Mouse (Mus musculus): Measurements from ENCODE around the gene Parp3. TPM values are rescaled to one million over a fixed set of nuclear protein-coding genes. Genes with fewer than 3 reads are reported as not detected.

Gene Parp3
- polyA plus RNA-seq, 1 experiment from 2014 or later, result 58.0 TPM

GRCm38 (mm10) chr9:106475663-106476001, 1.1 kb downstream of the Parp3 start, which contains the start of gene Rrp9:
TSS of gene Rrp9 (plus strand) at chr9:106475963.
- no peaks in the 10 kb centered on the region for H3K27me3 ChIP-seq
- DNase-seq (ENCODE audit: low read depth, low spot score), result no peak
- ChIA-PET POLR2A (interaction anchor here (1.1 to 2.0 kb wide), 4 partner anchors 22 to 314 kb away, joined by 3 to 12 read pairs (median 5); partner anchors contain the start of genes Pcbp4 and Rad54l2), CTCF (interaction anchor here (0.9 to 3.7 kb wide), 10 partner anchors 18 to 270 kb away, joined by 3 to 33 read pairs (median 5); partner anchors contain the start of genes Abhd14a and Rpl29)
- no peak for TF ChIP-seq CTCF (IDR thresholded peaks at IDR 0.05)
- ATAC-seq, result no peak
- in situ Hi-C loops (cut with MboI; ENCODE audit: low pct_unique_long_range_greater_than_20kb), result loop anchor here (5.0 kb wide), 2 partner anchors 38 to 103 kb away; partner anchors contain the start of gene Acy1

GRCm38 (mm10) chr9:106475046-106475445, 1.7 kb downstream of the Parp3 start:
- ATAC-seq (no peak), DNase-seq (ENCODE audit: low read depth, low spot score) (no peak)
- in situ Hi-C loops (cut with MboI; ENCODE audit: low pct_unique_long_range_greater_than_20kb), result loop anchor here (5.0 kb wide), 2 partner anchors 38 to 103 kb away; partner anchors contain the start of gene Acy1
- H3K27me3 ChIP-seq, result no peaks in the 10 kb centered on the region
- POLR2A ChIA-PET, result interaction anchor here (1.5 to 2.0 kb wide), 3 partner anchors 24 to 45 kb away, joined by 4 to 12 read pairs (median 6); partner anchors contain the start of gene Acy1
- TF ChIP-seq CTCF (IDR thresholded peaks at IDR 0.05), result no peak
- CTCF ChIA-PET, result interaction anchor here (0.9 to 3.7 kb wide), 3 partner anchors 26 to 46 kb away, joined by 3 to 33 read pairs (median 31); partner anchors contain the start of genes Abhd14a and Rpl29

GRCm38 (mm10) chr9:106474456-106474855, 2.3 kb downstream of the Parp3 start:
- POLR2A ChIA-PET, result interaction anchor here (1.1 to 1.6 kb wide), 4 partner anchors 14 to 36 kb away, joined by 3 to 6 read pairs (median 4); partner anchors contain the start of gene Acy1
- CTCF ChIA-PET, result interaction anchor here (0.8 to 3.7 kb wide), 7 partner anchors 21 to 53 kb away, joined by 3 to 33 read pairs (median 4); partner anchors contain the start of genes Abhd14a, Pcbp4 and Rpl29
- ATAC-seq, result peak; percentile 5
- H3K27me3 ChIP-seq, result no peaks in the 10 kb centered on the region
- no peak for TF ChIP-seq CTCF (IDR thresholded peaks at IDR 0.05)
- no peak for DNase-seq (ENCODE audit: low read depth, low spot score)
- in situ Hi-C loops (cut with MboI; ENCODE audit: low pct_unique_long_range_greater_than_20kb), result no loop called here

GRCm38 (mm10) chr9:106473753-106474105, 3.0 kb downstream of the Parp3 start:
- no peak for DNase-seq (ENCODE audit: low read depth, low spot score)
- CTCF ChIA-PET, result interaction anchor here (0.8 to 1.4 kb wide), 6 partner anchors 20 to 53 kb away, joined by 3 to 7 read pairs (median 4); partner anchors contain the start of genes Abhd14a, Pcbp4 and Rpl29
- TF ChIP-seq CTCF (IDR thresholded peaks at IDR 0.05), result no peak
- no peaks in the 10 kb centered on the region for H3K27me3 ChIP-seq
- ATAC-seq, result no peak
- in situ Hi-C loops (cut with MboI; ENCODE audit: low pct_unique_long_range_greater_than_20kb), result no loop called here
- POLR2A ChIA-PET, result interaction anchor here (1.1 to 1.6 kb wide), 4 partner anchors 13 to 35 kb away, joined by 3 to 6 read pairs (median 4); partner anchors contain the start of gene Acy1

- ChIA-PET CTCF (interaction anchor here (0.8 to 1.4 kb wide), 4 partner anchors 20 to 52 kb away, joined by 3 to 6 read pairs (median 4); partner anchors contain the start of genes Pcbp4 and Rpl29), POLR2A (interaction anchor here (1.1 kb wide), 2 partner anchors 13 to 32 kb away, joined by 3 read pairs; no protein-coding TSS in a partner anchor)
- TF ChIP-seq CTCF (IDR thresholded peaks at IDR 0.05), result no peak
- DNase-seq (ENCODE audit: low read depth, low spot score), result no peak
- ATAC-seq, result no peak
- in situ Hi-C loops (cut with MboI; ENCODE audit: low pct_unique_long_range_greater_than_20kb), result no loop called here
- H3K27me3 ChIP-seq, result no peaks in the 10 kb centered on the region
These were observed 3.5 kb downstream of the Parp3 start for GRCm38 (mm10) chr9:106473081-106473752.

- ATAC-seq, result no peak
- CTCF ChIA-PET, result no interaction called here
- no peaks in the 10 kb centered on the region for H3K27me3 ChIP-seq
- POLR2A ChIA-PET, result no interaction called here
- DNase-seq (ENCODE audit: low read depth, low spot score), result no peak
- in situ Hi-C loops (cut with MboI; ENCODE audit: low pct_unique_long_range_greater_than_20kb), result no loop called here
- TF ChIP-seq CTCF (IDR thresholded peaks at IDR 0.05), result no peak
These were observed 4.4 kb downstream of the Parp3 start for GRCm38 (mm10) chr9:106472321-106472720.

- ATAC-seq, result no peak
- DNase-seq (ENCODE audit: low read depth, low spot score), result no peak
- no peak for TF ChIP-seq CTCF (IDR thresholded peaks at IDR 0.05)
- ChIA-PET CTCF (interaction anchor here (1.4 kb wide), 1 partner anchor 14 kb away, joined by 3 read pairs; no protein-coding TSS in a partner anchor), POLR2A (no interaction called here)
- in situ Hi-C loops (cut with MboI; ENCODE audit: low pct_unique_long_range_greater_than_20kb), result no loop called here
- H3K27me3 ChIP-seq, result no peaks in the 10 kb centered on the region
These were observed 4.9 kb downstream of the Parp3 start for GRCm38 (mm10) chr9:106471892-106472291.

GRCm38 (mm10) chr9:106470991-106471750, 5.6 kb downstream of the Parp3 start:
- no peak for TF ChIP-seq CTCF (IDR thresholded peaks at IDR 0.05)
- in situ Hi-C loops (cut with MboI; ENCODE audit: low pct_unique_long_range_greater_than_20kb), result no loop called here
- DNase-seq (ENCODE audit: low read depth, low spot score), result no peak
- ATAC-seq, result no peak
- CTCF ChIA-PET, result interaction anchor here (1.4 kb wide), 1 partner anchor 13 kb away, joined by 3 read pairs; no protein-coding TSS in a partner anchor
- POLR2A ChIA-PET, result no interaction called here
- no peaks in the 10 kb centered on the region for H3K27me3 ChIP-seq

- no peak for TF ChIP-seq CTCF (IDR thresholded peaks at IDR 0.05)
- no peak for DNase-seq (ENCODE audit: low read depth, low spot score)
- no peaks in the 10 kb centered on the region for H3K27me3 ChIP-seq
- ChIA-PET CTCF (interaction anchor here (1.0 kb wide), 1 partner anchor 15 kb away, joined by 3 read pairs; no protein-coding TSS in a partner anchor), POLR2A (no interaction called here)
- no peak for ATAC-seq
- in situ Hi-C loops (cut with MboI; ENCODE audit: low pct_unique_long_range_greater_than_20kb), result no loop called here
These were observed 7.0 kb downstream of the Parp3 start for GRCm38 (mm10) chr9:106469776-106470175.

GRCm38 (mm10) chr9:106469317-106469716, 7.4 kb downstream of the Parp3 start:
- ATAC-seq (no peak), DNase-seq (ENCODE audit: low read depth, low spot score) (no peak)
- TF ChIP-seq CTCF (IDR thresholded peaks at IDR 0.05), result no peak
- H3K27me3 ChIP-seq, result no peaks in the 10 kb centered on the region
- ChIA-PET POLR2A (no interaction called here), CTCF (interaction anchor here (1.0 kb wide), 1 partner anchor 15 kb away, joined by 3 read pairs; no protein-coding TSS in a partner anchor)
- in situ Hi-C loops (cut with MboI; ENCODE audit: low pct_unique_long_range_greater_than_20kb), result no loop called here

Measured in Patski (cell line).